Mouse (Mus musculus): ENCODE results near the gene Gm27179. TPM values are rescaled to one million over a fixed set of nuclear protein-coding genes. Genes with fewer than 3 reads are reported as not detected.
"Not testable (repeated sequence)": the region's sequence is repeated elsewhere in the genome, so short reads cannot be mapped to it uniquely, and the experiment has no call there.

Gm27179 gene
- polyA plus RNA-seq, 1 experiment from 2014 or later: not detected

GRCm38 (mm10) chr14:69494522-69494921 is 17.8 kb downstream of the Gm27179 start:
- not testable (repeated sequence) for H3K36me3 ChIP-seq (ENCODE audit: control insufficient read depth, insufficient read depth, low read length); H3K27ac ChIP-seq (ENCODE audit: low read depth, low read length); H3K4me2 ChIP-seq (ENCODE audit: low read depth, low read length, severe bottlenecking); H3K27me3 ChIP-seq (ENCODE audit: control insufficient read depth, insufficient read depth, low read length); H3K9me3 ChIP-seq (ENCODE audit: control insufficient read depth, low read length); H3K9ac ChIP-seq (ENCODE audit: low read length); H3K4me1 ChIP-seq (replicated peaks; ENCODE audit: control insufficient read depth, insufficient read depth, low read length); ATAC-seq (replicated peaks; ENCODE audit: low FRiP score); H3K4me3 ChIP-seq (ENCODE audit: low read depth, low read length); DNase-seq (ENCODE audit: low spot score)
- WGBS: no CpG with 5 or more reads among the region's 3 CpGs

- H3K4me1 ChIP-seq (replicated peaks; ENCODE audit: control insufficient read depth, insufficient read depth, low read length); ATAC-seq (replicated peaks; ENCODE audit: low FRiP score); H3K27me3 ChIP-seq (ENCODE audit: control insufficient read depth, insufficient read depth, low read length); DNase-seq (ENCODE audit: low spot score); H3K9me3 ChIP-seq (ENCODE audit: control insufficient read depth, low read length); H3K4me3 ChIP-seq (ENCODE audit: low read depth, low read length); H3K4me2 ChIP-seq (ENCODE audit: low read depth, low read length, severe bottlenecking); H3K36me3 ChIP-seq (ENCODE audit: control insufficient read depth, insufficient read depth, low read length); H3K9ac ChIP-seq (ENCODE audit: low read length); H3K27ac ChIP-seq (ENCODE audit: low read depth, low read length): not testable (repeated sequence)
- WGBS: no CpG with 5 or more reads among the region's 10 CpGs
Observed at GRCm38 (mm10) chr14:69488001-69488400, 24.3 kb downstream of the Gm27179 start.

- WGBS: no CpG with 5 or more reads among the region's 18 CpGs
- H3K4me1 ChIP-seq (replicated peaks; ENCODE audit: control insufficient read depth, insufficient read depth, low read length); H3K4me3 ChIP-seq (ENCODE audit: low read depth, low read length); H3K27me3 ChIP-seq (ENCODE audit: control insufficient read depth, insufficient read depth, low read length); H3K36me3 ChIP-seq (ENCODE audit: control insufficient read depth, insufficient read depth, low read length); H3K9me3 ChIP-seq (ENCODE audit: control insufficient read depth, low read length); H3K9ac ChIP-seq (ENCODE audit: low read length); H3K27ac ChIP-seq (ENCODE audit: low read depth, low read length); ATAC-seq (replicated peaks; ENCODE audit: low FRiP score); DNase-seq (ENCODE audit: low spot score); H3K4me2 ChIP-seq (ENCODE audit: low read depth, low read length, severe bottlenecking): not testable (repeated sequence)
Observed at GRCm38 (mm10) chr14:69485466-69486135, 26.7 kb downstream of the Gm27179 start.

- not testable (repeated sequence) for H3K36me3 ChIP-seq (ENCODE audit: control insufficient read depth, insufficient read depth, low read length)
Observed at GRCm38 (mm10) chr14:69473941-69474646, 38.3 kb downstream of the Gm27179 start.

GRCm38 (mm10) chr14:69473322-69473721 is 39.0 kb downstream of the Gm27179 start:
- H3K4me2 ChIP-seq (ENCODE audit: low read depth, low read length, severe bottlenecking); H3K4me3 ChIP-seq (ENCODE audit: low read depth, low read length); H3K27me3 ChIP-seq (ENCODE audit: control insufficient read depth, insufficient read depth, low read length); DNase-seq (ENCODE audit: low spot score); H3K27ac ChIP-seq (ENCODE audit: low read depth, low read length); H3K36me3 ChIP-seq (ENCODE audit: control insufficient read depth, insufficient read depth, low read length); ATAC-seq (replicated peaks; ENCODE audit: low FRiP score); H3K9ac ChIP-seq (ENCODE audit: low read length); H3K4me1 ChIP-seq (replicated peaks; ENCODE audit: control insufficient read depth, insufficient read depth, low read length); H3K9me3 ChIP-seq (ENCODE audit: control insufficient read depth, low read length): not testable (repeated sequence)
- WGBS: no CpG with 5 or more reads among the region's 2 CpGs

More at GRCm38 (mm10) chr14:69473941-69474646, 38.3 kb downstream of the Gm27179 start:
- not testable (repeated sequence) for H3K4me1 ChIP-seq (replicated peaks; ENCODE audit: control insufficient read depth, insufficient read depth, low read length); H3K9me3 ChIP-seq (ENCODE audit: control insufficient read depth, low read length); H3K27ac ChIP-seq (ENCODE audit: low read depth, low read length); ATAC-seq (replicated peaks; ENCODE audit: low FRiP score); H3K4me3 ChIP-seq (ENCODE audit: low read depth, low read length); H3K9ac ChIP-seq (ENCODE audit: low read length); H3K4me2 ChIP-seq (ENCODE audit: low read depth, low read length, severe bottlenecking); DNase-seq (ENCODE audit: low spot score); H3K27me3 ChIP-seq (ENCODE audit: control insufficient read depth, insufficient read depth, low read length)
- WGBS: no CpG with 5 or more reads among the region's 11 CpGs

GRCm38 (mm10) chr14:69470122-69470708 is 42.1 kb downstream of the Gm27179 start:
- H3K4me2 ChIP-seq (ENCODE audit: low read depth, low read length, severe bottlenecking); H3K9ac ChIP-seq (ENCODE audit: low read length); DNase-seq (ENCODE audit: low spot score); H3K27me3 ChIP-seq (ENCODE audit: control insufficient read depth, insufficient read depth, low read length); H3K4me1 ChIP-seq (replicated peaks; ENCODE audit: control insufficient read depth, insufficient read depth, low read length); H3K4me3 ChIP-seq (ENCODE audit: low read depth, low read length); H3K9me3 ChIP-seq (ENCODE audit: control insufficient read depth, low read length); ATAC-seq (replicated peaks; ENCODE audit: low FRiP score); H3K27ac ChIP-seq (ENCODE audit: low read depth, low read length); H3K36me3 ChIP-seq (ENCODE audit: control insufficient read depth, insufficient read depth, low read length): not testable (repeated sequence)
- no CpG with 5 or more reads among the region's 8 CpGs for WGBS

- no CpG with 5 or more reads among the region's 17 CpGs for WGBS
- not testable (repeated sequence) for H3K4me1 ChIP-seq (replicated peaks; ENCODE audit: control insufficient read depth, insufficient read depth, low read length)
Observed at GRCm38 (mm10) chr14:69467612-69468366, 44.6 kb downstream of the Gm27179 start.

GRCm38 (mm10) chr14:69464465-69464864 is 47.9 kb downstream of the Gm27179 start:
- H3K36me3 ChIP-seq (ENCODE audit: control insufficient read depth, insufficient read depth, low read length); H3K4me3 ChIP-seq (ENCODE audit: low read depth, low read length); H3K27me3 ChIP-seq (ENCODE audit: control insufficient read depth, insufficient read depth, low read length); H3K4me2 ChIP-seq (ENCODE audit: low read depth, low read length, severe bottlenecking); H3K27ac ChIP-seq (ENCODE audit: low read depth, low read length); H3K9me3 ChIP-seq (ENCODE audit: control insufficient read depth, low read length); ATAC-seq (replicated peaks; ENCODE audit: low FRiP score); H3K4me1 ChIP-seq (replicated peaks; ENCODE audit: control insufficient read depth, insufficient read depth, low read length); DNase-seq (ENCODE audit: low spot score); H3K9ac ChIP-seq (ENCODE audit: low read length): not testable (repeated sequence)
- no CpG with 5 or more reads among the region's 4 CpGs for WGBS

More at GRCm38 (mm10) chr14:69467612-69468366, 44.6 kb downstream of the Gm27179 start:
- H3K4me3 ChIP-seq (ENCODE audit: low read depth, low read length); H3K4me2 ChIP-seq (ENCODE audit: low read depth, low read length, severe bottlenecking); H3K9ac ChIP-seq (ENCODE audit: low read length); ATAC-seq (replicated peaks; ENCODE audit: low FRiP score); H3K27me3 ChIP-seq (ENCODE audit: control insufficient read depth, insufficient read depth, low read length); H3K9me3 ChIP-seq (ENCODE audit: control insufficient read depth, low read length); H3K27ac ChIP-seq (ENCODE audit: low read depth, low read length); DNase-seq (ENCODE audit: low spot score); H3K36me3 ChIP-seq (ENCODE audit: control insufficient read depth, insufficient read depth, low read length): not testable (repeated sequence)
